In genomic region chr14:49755845-49756244, GRCm38 (mm10) we compare ENCODE assay signal across 20 mouse cellular contexts. TPM values are rescaled to one million over a fixed set of nuclear protein-coding genes. Genes with fewer than 3 reads are reported as not detected.
DNase-seq lines count a peak whose midpoint lies in the region; ATAC-seq and TF ChIP-seq lines count a peak whose summit lies in the region.
"Had no signal": no experiment of that assay in that cellular context is flagged by ENCODE, and none has a peak within 500 bp of the region (broad histone marks: within the 10 kb centered on the region; RNA-seq: fewer than 3 reads in every experiment).

No protein-coding gene starts in this region.

- H3K4me3 ChIP-seq in heart, postnatal 0 days (ENCODE audit: low read depth, low read length) = no peak overlapping the region
- H3K4me3 ChIP-seq in heart, embryonic 12.5 days = no peak overlapping the region
- H3K4me3 ChIP-seq in layer of hippocampus, adult 2 months = no peak overlapping the region
- H3K4me3 ChIP-seq: embryonic facial prominence, embryonic 10.5 days; heart, embryonic 13.5 days; hindbrain, embryonic 13.5 days; kidney, embryonic 15.5 days; limb, embryonic 15.5 days; neural tube, embryonic 15.5 days had no signal

- no peaks in the 10 kb centered on the region for H3K9me3 ChIP-seq in heart, postnatal 0 days (replicated peaks; ENCODE audit: control insufficient read depth, low read length)
- no peaks in the 10 kb centered on the region for H3K9me3 ChIP-seq in heart, embryonic 12.5 days (replicated peaks)
- H3K9me3 ChIP-seq: embryonic facial prominence, embryonic 10.5 days; heart, embryonic 13.5 days; hindbrain, embryonic 13.5 days; kidney, embryonic 15.5 days; limb, embryonic 15.5 days; neural tube, embryonic 15.5 days had no signal

- DNase-seq in cerebellum, adult 9-10 months = peak; percentile 53
- no peak for DNase-seq in cerebellum, adult 11-12 months
- no peak for DNase-seq in heart, postnatal 0 days (ENCODE audit: low spot score)
- no peak for DNase-seq in layer of hippocampus, adult 2 months (ENCODE audit: low spot score in 2 of 2)
- no peak for DNase-seq in layer of hippocampus, postnatal 36 days
- peak; percentile 71 for DNase-seq in brain, adult 2 months (ENCODE audit: low read depth, low spot score)
- no peak for DNase-seq in ovary, postnatal 14 days (ENCODE audit: low spot score)
- DNase-seq: adrenal gland, postnatal 10 days; gastrocnemius, postnatal 14 days; heart, adult 11 months; lung, postnatal 4 days had no signal

- peak; percentile 17; the same call in 1 of the 2 replicates for TF ChIP-seq CTCF in heart, postnatal 0 days (IDR thresholded peaks at IDR 0.05; ENCODE audit: low read depth)
- peak; percentile 72 for TF ChIP-seq CTCF in layer of hippocampus, adult 2 months (conservative IDR thresholded peaks at IDR 0.05)

- peaks cover 10% of the 10 kb centered on the region; the same call in 1 of the 2 replicates for H3K36me3 ChIP-seq in heart, postnatal 0 days (replicated peaks; ENCODE audit: control insufficient read depth, insufficient read depth, low read length)
- peaks cover 14% of the 10 kb centered on the region for H3K36me3 ChIP-seq in heart, embryonic 12.5 days
- H3K36me3 ChIP-seq: embryonic facial prominence, embryonic 10.5 days; kidney, embryonic 15.5 days; limb, embryonic 15.5 days had no signal

- TF ChIP-seq EP300 in heart, postnatal 0 days (IDR thresholded peaks at IDR 0.05; ENCODE audit: low read depth) = no peak

- H3K4me2 ChIP-seq in heart, postnatal 0 days (ENCODE audit: low read depth, low read length) = no peak overlapping the region
- H3K4me2 ChIP-seq in heart, embryonic 12.5 days = no peak overlapping the region
- H3K4me2 ChIP-seq: heart, embryonic 13.5 days; hindbrain, embryonic 13.5 days; kidney, embryonic 15.5 days; limb, embryonic 15.5 days; neural tube, embryonic 15.5 days had no signal

- H3K9ac ChIP-seq in heart, postnatal 0 days (replicated peaks; ENCODE audit: low read depth, low read length) = no peak overlapping the region
- no peak overlapping the region for H3K9ac ChIP-seq in heart, embryonic 12.5 days
- H3K9ac ChIP-seq: heart, embryonic 13.5 days; hindbrain, embryonic 13.5 days; kidney, embryonic 15.5 days; limb, embryonic 15.5 days; liver, embryonic 14.5 days; neural tube, embryonic 15.5 days had no signal

- H3K27ac ChIP-seq in heart, postnatal 0 days (ENCODE audit: low read depth) = no peak overlapping the region
- no peak overlapping the region for H3K27ac ChIP-seq in heart, embryonic 12.5 days (ENCODE audit: poor library complexity, severe bottlenecking)
- H3K27ac ChIP-seq in layer of hippocampus, adult 2 months = no peak overlapping the region
- H3K27ac ChIP-seq: embryonic facial prominence, embryonic 10.5 days; heart, embryonic 13.5 days; hindbrain, embryonic 13.5 days; kidney, embryonic 15.5 days; limb, embryonic 15.5 days; liver, embryonic 14.5 days; neural tube, embryonic 15.5 days had no signal

- no peaks in the 10 kb centered on the region for H3K27me3 ChIP-seq in heart, postnatal 0 days (ENCODE audit: control insufficient read depth, insufficient read depth, low read length)
- no peaks in the 10 kb centered on the region for H3K27me3 ChIP-seq in heart, embryonic 12.5 days (replicated peaks)
- H3K27me3 ChIP-seq: heart, embryonic 13.5 days; hindbrain, embryonic 13.5 days; kidney, embryonic 15.5 days; limb, embryonic 15.5 days; neural tube, embryonic 15.5 days had no signal

- ATAC-seq in heart, postnatal 0 days (ENCODE audit: insufficient read depth, low read depth) = no peak
- no peak for ATAC-seq in heart, embryonic 12.5 days (ENCODE audit: insufficient number of reproducible peaks, low FRiP score)

- no peaks in the 10 kb centered on the region for H3K4me1 ChIP-seq in heart, postnatal 0 days (ENCODE audit: control insufficient read depth, insufficient read depth)
- H3K4me1 ChIP-seq in heart, embryonic 12.5 days (replicated peaks) = no peaks in the 10 kb centered on the region
- H3K4me1 ChIP-seq: embryonic facial prominence, embryonic 10.5 days; heart, embryonic 13.5 days; hindbrain, embryonic 13.5 days; kidney, embryonic 15.5 days; limb, embryonic 15.5 days; neural tube, embryonic 15.5 days had no signal

- 91% methylated on average over 1 of the region's 1 CpGs for WGBS in heart, postnatal 0 days
- whole genome bisulfite sequencing in heart, embryonic 12.5 days = 71% methylated on average over 1 of the region's 1 CpGs

RNA-seq across cellular contexts. Expression of gene Armh4, which starts 27.3 kb away (rescaled TPM):
- total RNA-seq in heart, postnatal 0 days (2014; rRNA removed; ENCODE audit: low replicate concordance) = 29.2 and 34.0 TPM in 2 replicates
- polyA plus RNA-seq in heart, postnatal 0 days (2015; fragmentation: Nextera tagmentation; extraction: Ambion mirVana) = 12.7 and 14.2 TPM in 2 replicates
- polyA plus RNA-seq in heart, embryonic 12.5 days (2016; fragmentation: Nextera tagmentation; extraction: Ambion mirVana) = 87.8 and 93.9 TPM in 2 replicates
- 10 to 100 TPM; 26.3 to 29.0 TPM for total RNA-seq in layer of hippocampus, adult 2 months (2021)
- 10 to 100 TPM; 27.2 to 30.7 TPM for total RNA-seq in layer of hippocampus, postnatal 36 days (2021)
- total RNA-seq: megakaryocyte-erythroid progenitor cell, adult 5-6 weeks had no signal

Comparison
In these comparisons a context has a peak if more than half of its experiments do, and no peak if none do; other contexts are left out.
1. DNase-seq: peak in cerebellum, adult 9-10 months (single experiment) and brain, adult 2 months (single experiment); none in cerebellum, adult 11-12 months (single experiment), heart, postnatal 0 days (single experiment), layer of hippocampus, adult 2 months (0 of 2), layer of hippocampus, postnatal 36 days (0 of 2) and ovary, postnatal 14 days (single experiment).